Mouse (Mus musculus): Measurements from ENCODE around the gene Igfbp2. TPM values are rescaled to one million over a fixed set of nuclear protein-coding genes. Genes with fewer than 3 reads are reported as not detected.

The Igfbp2 gene
- polyA plus RNA-seq, 1 experiment from 2014 or later = 43.3 TPM

DNA sequence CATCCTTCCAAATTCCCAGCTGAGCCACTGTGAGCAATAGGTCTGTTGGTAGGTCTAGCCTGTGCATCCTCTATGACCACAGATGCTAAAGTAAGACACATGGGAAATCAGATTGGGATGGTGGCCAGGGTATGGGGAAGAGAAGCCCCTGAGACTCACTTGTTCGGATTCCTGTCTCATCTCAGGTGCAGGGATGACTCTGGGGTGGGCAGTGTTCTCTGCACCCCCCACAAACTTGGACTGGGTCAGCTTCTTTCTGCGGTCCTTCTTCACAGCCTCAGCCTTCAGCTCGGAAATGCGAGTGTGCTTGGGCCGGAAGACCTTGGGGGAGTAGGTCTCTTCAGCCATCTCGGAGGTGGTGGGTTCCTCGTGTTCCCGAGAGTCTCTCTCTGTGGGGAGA lies 39.4 kb downstream of the Igfbp2 start:
- no peak overlapping the region for H3K4me2 ChIP-seq (ENCODE audit: low read depth, low read length)
- no peak for ATAC-seq (replicated peaks; ENCODE audit: extremely low read depth, insufficient read depth, low FRiP score)
- H3K27ac ChIP-seq (ENCODE audit: low read length) = no peak overlapping the region
- no peak overlapping the region for H3K9ac ChIP-seq (ENCODE audit: low read length)
- H3K27me3 ChIP-seq (ENCODE audit: control insufficient read depth, insufficient read depth, low read length) = no peaks in the 10 kb centered on the region
- H3K4me3 ChIP-seq (ENCODE audit: low read length) = no peak overlapping the region
- H3K4me1 ChIP-seq (ENCODE audit: control insufficient read depth, insufficient read depth, low read length) = peaks cover 5% of the 10 kb centered on the region; the same call in 1 of the 2 replicates
- WGBS = 90% methylated on average over 8 of the region's 8 CpGs
- no peaks in the 10 kb centered on the region for H3K9me3 ChIP-seq (replicated peaks; ENCODE audit: control insufficient read depth, low read length)
- H3K36me3 ChIP-seq (ENCODE audit: control insufficient read depth, insufficient read depth) = peaks cover 7% of the 10 kb centered on the region; the same call in 1 of the 2 replicates

- Histone ChIP-seq H3K27me3 (ENCODE audit: control insufficient read depth, insufficient read depth, low read length) (no peaks in the 10 kb centered on the region), H3K9me3 (replicated peaks; ENCODE audit: control insufficient read depth, low read length) (no peaks in the 10 kb centered on the region), H3K36me3 (ENCODE audit: control insufficient read depth, insufficient read depth) (peaks cover 7% of the 10 kb centered on the region; the same call in 1 of the 2 replicates), H3K4me1 (ENCODE audit: control insufficient read depth, insufficient read depth, low read length) (peaks cover 6% of the 10 kb centered on the region), H3K9ac (ENCODE audit: low read length) (no peak overlapping the region), H3K4me2 (ENCODE audit: low read depth, low read length) (no peak overlapping the region), H3K27ac (ENCODE audit: low read length) (no peak overlapping the region), H3K4me3 (ENCODE audit: low read length) (no peak overlapping the region)
- WGBS = 76% methylated on average over 3 of the region's 3 CpGs
- ATAC-seq (replicated peaks; ENCODE audit: extremely low read depth, insufficient read depth, low FRiP score) = no peak
These were observed 40.0 kb downstream of the Igfbp2 start for GRCm38 (mm10) chr1:72864272-72864671.

DNA sequence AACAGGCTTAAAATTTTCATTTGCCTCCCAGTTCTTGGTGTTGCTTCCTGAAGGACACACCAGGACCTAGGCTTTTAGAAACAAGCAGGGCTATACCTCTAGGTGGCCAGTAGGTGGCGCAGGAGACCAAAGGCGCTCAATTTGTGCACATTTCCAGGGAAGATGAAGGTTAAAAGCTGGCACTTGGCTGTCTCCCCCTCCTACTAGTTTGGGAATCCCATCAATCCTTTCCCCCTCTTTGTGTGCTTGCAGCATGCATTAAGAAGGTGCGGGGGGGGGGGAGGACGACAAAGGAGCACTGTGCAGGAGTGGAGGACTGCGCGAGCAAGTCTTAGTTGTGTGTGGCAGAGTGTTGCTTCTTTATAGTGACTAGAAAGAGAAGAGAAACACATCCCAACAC lies 41.6 kb downstream of the Igfbp2 start:
- H3K4me2 ChIP-seq (ENCODE audit: low read depth, low read length) = no peak overlapping the region
- H3K27ac ChIP-seq (ENCODE audit: low read length) = no peak overlapping the region
- peaks cover 16% of the 10 kb centered on the region for H3K4me1 ChIP-seq (ENCODE audit: control insufficient read depth, insufficient read depth, low read length)
- H3K9ac ChIP-seq (ENCODE audit: low read length) = no peak overlapping the region
- no peaks in the 10 kb centered on the region for H3K9me3 ChIP-seq (replicated peaks; ENCODE audit: control insufficient read depth, low read length)
- no peak overlapping the region for H3K4me3 ChIP-seq (ENCODE audit: low read length)
- ATAC-seq (replicated peaks; ENCODE audit: extremely low read depth, insufficient read depth, low FRiP score) = no peak
- WGBS = 24% methylated on average over 6 of the region's 6 CpGs
- no peaks in the 10 kb centered on the region for H3K27me3 ChIP-seq (ENCODE audit: control insufficient read depth, insufficient read depth, low read length)
- peaks cover 7% of the 10 kb centered on the region; the same call in 1 of the 2 replicates for H3K36me3 ChIP-seq (ENCODE audit: control insufficient read depth, insufficient read depth)

- Histone ChIP-seq H3K9ac (ENCODE audit: low read length) (no peak overlapping the region), H3K4me3 (ENCODE audit: low read length) (no peak overlapping the region), H3K4me1 (ENCODE audit: control insufficient read depth, insufficient read depth, low read length) (peaks cover 17% of the 10 kb centered on the region), H3K36me3 (ENCODE audit: control insufficient read depth, insufficient read depth) (peaks cover 7% of the 10 kb centered on the region; the same call in 1 of the 2 replicates), H3K9me3 (replicated peaks; ENCODE audit: control insufficient read depth, low read length) (no peaks in the 10 kb centered on the region), H3K27me3 (ENCODE audit: control insufficient read depth, insufficient read depth, low read length) (no peaks in the 10 kb centered on the region), H3K27ac (ENCODE audit: low read length) (no peak overlapping the region), H3K4me2 (ENCODE audit: low read depth, low read length) (no peak overlapping the region)
- WGBS = 59% methylated on average over 5 of the region's 5 CpGs
- no peak for ATAC-seq (replicated peaks; ENCODE audit: extremely low read depth, insufficient read depth, low FRiP score)
These were observed 42.1 kb downstream of the Igfbp2 start for GRCm38 (mm10) chr1:72866417-72866816.

GRCm38 (mm10) chr1:72867346-72867745 lies 43.0 kb downstream of the Igfbp2 start:
- Histone ChIP-seq H3K4me3 (ENCODE audit: low read length) (no peak overlapping the region), H3K27me3 (ENCODE audit: control insufficient read depth, insufficient read depth, low read length) (no peaks in the 10 kb centered on the region), H3K27ac (ENCODE audit: low read length) (no peak overlapping the region), H3K4me1 (ENCODE audit: control insufficient read depth, insufficient read depth, low read length) (peaks cover 22% of the 10 kb centered on the region), H3K4me2 (ENCODE audit: low read depth, low read length) (no peak overlapping the region), H3K36me3 (ENCODE audit: control insufficient read depth, insufficient read depth) (peaks cover 4% of the 10 kb centered on the region; the same call in 1 of the 2 replicates), H3K9ac (ENCODE audit: low read length) (0 out of 2 replicates have a peak overlapping the region, but pooled peaks have one; percentile 3), H3K9me3 (replicated peaks; ENCODE audit: control insufficient read depth, low read length) (no peaks in the 10 kb centered on the region)
- WGBS = 8% methylated on average over 1 of the region's 1 CpGs
- no peak for ATAC-seq (replicated peaks; ENCODE audit: extremely low read depth, insufficient read depth, low FRiP score)

GRCm38 (mm10) chr1:72868429-72869215 lies 44.3 kb downstream of the Igfbp2 start:
- WGBS = 76% methylated on average over 10 of the region's 10 CpGs
- Histone ChIP-seq H3K4me1 (ENCODE audit: control insufficient read depth, insufficient read depth, low read length) (peaks cover 25% of the 10 kb centered on the region), H3K27me3 (ENCODE audit: control insufficient read depth, insufficient read depth, low read length) (peaks cover 3% of the 10 kb centered on the region; the same call in 1 of the 2 replicates), H3K36me3 (ENCODE audit: control insufficient read depth, insufficient read depth) (no peaks in the 10 kb centered on the region), H3K9me3 (replicated peaks; ENCODE audit: control insufficient read depth, low read length) (no peaks in the 10 kb centered on the region), H3K4me3 (ENCODE audit: low read length) (no peak overlapping the region), H3K27ac (ENCODE audit: low read length) (no peak overlapping the region), H3K9ac (ENCODE audit: low read length) (no peak overlapping the region), H3K4me2 (ENCODE audit: low read depth, low read length) (no peak overlapping the region)
- no peak for ATAC-seq (replicated peaks; ENCODE audit: extremely low read depth, insufficient read depth, low FRiP score)

GRCm38 (mm10) chr1:72869275-72869674 lies 45.0 kb downstream of the Igfbp2 start:
- Histone ChIP-seq H3K4me3 (ENCODE audit: low read length) (no peak overlapping the region), H3K36me3 (ENCODE audit: control insufficient read depth, insufficient read depth) (no peaks in the 10 kb centered on the region), H3K4me2 (ENCODE audit: low read depth, low read length) (no peak overlapping the region), H3K9ac (ENCODE audit: low read length) (no peak overlapping the region), H3K4me1 (ENCODE audit: control insufficient read depth, insufficient read depth, low read length) (peaks cover 25% of the 10 kb centered on the region), H3K27me3 (ENCODE audit: control insufficient read depth, insufficient read depth, low read length) (peaks cover 3% of the 10 kb centered on the region; the same call in 1 of the 2 replicates), H3K9me3 (replicated peaks; ENCODE audit: control insufficient read depth, low read length) (no peaks in the 10 kb centered on the region), H3K27ac (ENCODE audit: low read length) (no peak overlapping the region)
- no peak for ATAC-seq (replicated peaks; ENCODE audit: extremely low read depth, insufficient read depth, low FRiP score)

GRCm38 (mm10) chr1:72869681-72870614 lies 45.6 kb downstream of the Igfbp2 start:
- H3K36me3 ChIP-seq (ENCODE audit: control insufficient read depth, insufficient read depth) = no peaks in the 10 kb centered on the region
- peaks cover 3% of the 10 kb centered on the region; the same call in 1 of the 2 replicates for H3K27me3 ChIP-seq (ENCODE audit: control insufficient read depth, insufficient read depth, low read length)
- 8% methylated on average over 22 of the region's 22 CpGs for whole genome bisulfite sequencing
- H3K27ac ChIP-seq (ENCODE audit: low read length) = peak overlapping the region; percentile 59
- no peaks in the 10 kb centered on the region for H3K9me3 ChIP-seq (replicated peaks; ENCODE audit: control insufficient read depth, low read length)
- ATAC-seq (replicated peaks; ENCODE audit: extremely low read depth, insufficient read depth, low FRiP score) = peak; percentile 33
- H3K4me3 ChIP-seq (ENCODE audit: low read length) = peak overlapping the region; percentile 74
- peak overlapping the region; percentile 88 for H3K4me2 ChIP-seq (ENCODE audit: low read depth, low read length)
- peaks cover 25% of the 10 kb centered on the region for H3K4me1 ChIP-seq (ENCODE audit: control insufficient read depth, insufficient read depth, low read length)
- H3K9ac ChIP-seq (ENCODE audit: low read length) = peak overlapping the region; percentile 52
